Mouse (Mus musculus): ENCODE measurements around the gene Usp31.

The Usp31 gene

GRCm38 (mm10) chr7:121660705-121661104, 46.3 kb downstream of the Usp31 start:
- no peak for DNase-seq (ENCODE audit: extremely low read depth, low read depth, low spot score)

- no peak for DNase-seq (ENCODE audit: extremely low read depth, low read depth, low spot score)
Measured at GRCm38 (mm10) chr7:121658866-121659265, 48.2 kb downstream of the Usp31 start.

- DNase-seq (ENCODE audit: extremely low read depth, low read depth, low spot score): no peak
Measured at GRCm38 (mm10) chr7:121654675-121655074, 52.4 kb downstream of the Usp31 start.

- no peak for DNase-seq (ENCODE audit: extremely low read depth, low read depth, low spot score)
Measured at GRCm38 (mm10) chr7:121652629-121653028, 54.4 kb downstream of the Usp31 start.

DNA sequence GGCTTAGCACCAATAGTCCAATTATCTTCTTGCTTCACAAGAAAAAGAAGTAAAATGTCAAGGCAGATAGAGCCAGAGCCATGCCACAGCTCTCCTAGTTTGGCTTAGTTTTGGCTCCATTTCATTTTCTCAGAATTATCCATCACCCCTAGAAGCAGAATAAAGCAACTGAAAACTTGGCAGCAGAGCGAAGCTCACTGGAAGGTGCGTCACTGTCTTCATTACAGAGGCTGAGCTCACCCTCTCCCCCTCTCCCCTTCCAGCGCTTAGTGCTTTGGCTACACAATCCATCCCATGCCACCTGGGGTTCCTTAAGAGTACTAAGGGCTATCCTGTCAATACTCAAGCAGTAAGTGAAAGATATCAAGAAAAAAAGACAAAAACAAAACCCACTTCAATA, 56.3 kb downstream of the Usp31 start:
- no peak for DNase-seq (ENCODE audit: extremely low read depth, low read depth, low spot score)

DNA sequence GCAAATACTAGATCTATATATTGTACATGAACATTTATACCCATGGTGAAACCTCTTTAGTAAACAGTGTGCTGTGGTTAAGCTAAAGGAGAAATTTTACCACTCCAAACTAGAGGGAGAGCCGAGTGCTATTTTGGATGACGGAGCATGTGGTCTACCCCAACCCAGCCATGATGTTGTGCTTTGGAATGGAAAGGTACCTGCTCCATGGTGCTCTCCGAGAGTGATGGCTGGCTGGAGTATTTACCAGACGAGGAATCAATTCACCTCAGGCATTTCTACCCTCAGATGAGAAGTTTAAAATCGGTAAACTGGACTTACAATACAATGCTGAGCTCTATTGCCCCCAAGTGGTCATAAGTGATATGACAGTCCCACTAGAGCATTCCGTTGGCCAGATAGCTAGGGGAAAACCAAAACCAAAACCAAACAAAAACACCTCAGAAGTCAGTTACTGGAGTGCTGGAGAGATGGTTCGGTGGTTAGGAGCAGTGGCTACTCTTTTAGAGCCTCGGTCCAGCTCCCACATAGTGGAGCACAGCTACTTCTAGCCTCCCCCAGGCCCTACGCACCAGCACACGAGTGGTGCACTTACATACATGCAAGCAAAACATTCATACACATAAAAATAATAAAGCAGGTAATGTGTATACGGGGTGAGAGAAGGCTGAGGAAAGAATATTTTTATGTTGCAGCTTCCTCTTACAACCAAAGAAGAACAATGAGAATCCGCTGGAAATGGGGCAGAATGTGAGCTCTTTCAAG, 65.9 kb downstream of the Usp31 start:
- no peak for DNase-seq (ENCODE audit: extremely low read depth, low read depth, low spot score)

DNA sequence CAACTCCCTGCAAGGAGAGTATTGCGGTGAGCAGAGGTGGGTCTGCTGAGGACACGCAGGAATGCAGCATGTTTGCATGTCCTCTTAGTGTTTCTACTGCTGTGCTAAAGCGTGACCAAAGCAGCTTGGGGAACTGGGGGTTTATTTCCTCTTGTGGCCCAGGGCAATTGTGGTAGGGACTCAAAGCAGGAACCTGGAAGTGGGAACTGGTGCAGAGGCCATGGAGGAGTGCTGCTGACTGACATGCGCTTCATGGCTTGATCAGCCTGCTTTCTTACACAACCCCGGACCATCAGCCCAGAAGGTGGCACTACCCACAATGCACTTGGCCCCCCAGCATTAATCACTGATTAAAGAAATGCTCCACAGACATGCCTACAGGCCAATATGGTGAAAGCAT, 70.3 kb downstream of the Usp31 start:
- DNase-seq (ENCODE audit: extremely low read depth, low read depth, low spot score): no peak

GRCm38 (mm10) chr7:121634236-121634635, 72.8 kb downstream of the Usp31 start:
- no peak for DNase-seq (ENCODE audit: extremely low read depth, low read depth, low spot score)

- DNase-seq (ENCODE audit: extremely low read depth, low read depth, low spot score): no peak
Measured at GRCm38 (mm10) chr7:121622835-121623420, 84.1 kb downstream of the Usp31 start.

DNA sequence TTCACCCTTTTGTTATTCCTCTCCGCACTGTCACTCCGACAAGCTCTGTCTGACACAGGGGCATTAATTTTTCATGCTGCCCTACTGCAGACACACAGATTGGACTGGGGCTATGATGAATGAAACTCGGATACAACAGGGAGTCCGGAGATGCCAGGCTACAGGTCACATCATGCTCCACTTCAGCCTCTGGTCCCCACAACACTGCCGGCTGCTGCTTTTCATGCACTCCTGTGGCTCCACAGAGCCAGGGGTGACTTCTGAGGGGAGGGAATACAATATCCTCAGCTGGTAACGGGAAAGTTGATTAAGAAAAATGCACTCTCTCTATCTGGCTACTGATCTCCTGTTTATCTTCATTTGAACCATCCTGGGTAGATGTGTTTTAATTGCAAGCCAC, 84.6 kb downstream of the Usp31 start:
- DNase-seq (ENCODE audit: extremely low read depth, low read depth, low spot score): no peak

DNA sequence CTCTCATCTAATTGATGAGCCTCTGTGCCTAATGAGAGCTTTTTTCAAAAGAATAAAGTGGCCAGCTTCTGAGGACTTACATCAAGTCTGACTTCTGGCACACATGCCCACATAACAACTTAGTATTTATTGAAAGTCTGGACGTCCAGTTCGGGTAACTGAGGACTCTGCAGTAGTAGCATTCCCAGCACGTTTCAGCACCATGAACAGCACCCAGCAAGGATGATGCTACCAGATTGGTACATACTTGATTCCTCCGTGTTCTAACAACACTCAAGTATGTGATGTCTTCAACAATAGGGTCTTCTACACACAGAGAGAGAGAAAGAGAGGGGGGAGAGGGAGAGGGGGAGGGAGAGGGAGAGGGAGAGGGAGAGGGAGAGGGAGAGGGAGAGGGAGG, 105.4 kb downstream of the Usp31 start:
- DNase-seq (ENCODE audit: extremely low read depth, low read depth, low spot score): no peak

DNA sequence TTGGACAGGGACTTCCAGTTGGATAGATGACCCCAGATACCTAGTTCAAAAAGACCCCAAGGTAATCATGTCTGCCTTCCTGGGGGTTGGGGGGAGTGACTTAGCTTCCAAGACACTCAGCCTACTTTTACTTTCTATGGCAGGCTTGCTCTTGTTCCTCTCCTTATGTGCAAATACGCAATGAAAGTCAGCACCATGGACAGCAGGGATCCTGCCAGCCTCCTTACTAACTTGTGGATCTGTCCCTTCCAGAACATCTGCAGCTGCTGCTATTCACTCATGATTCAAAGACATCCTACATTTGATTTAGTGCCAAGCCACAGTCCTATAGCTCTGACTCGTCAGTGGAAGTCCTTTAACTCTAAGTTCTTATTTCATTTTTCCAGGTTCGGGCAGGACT, 110.7 kb downstream of the Usp31 start:
- DNase-seq (ENCODE audit: extremely low read depth, low read depth, low spot score): no peak

DNA sequence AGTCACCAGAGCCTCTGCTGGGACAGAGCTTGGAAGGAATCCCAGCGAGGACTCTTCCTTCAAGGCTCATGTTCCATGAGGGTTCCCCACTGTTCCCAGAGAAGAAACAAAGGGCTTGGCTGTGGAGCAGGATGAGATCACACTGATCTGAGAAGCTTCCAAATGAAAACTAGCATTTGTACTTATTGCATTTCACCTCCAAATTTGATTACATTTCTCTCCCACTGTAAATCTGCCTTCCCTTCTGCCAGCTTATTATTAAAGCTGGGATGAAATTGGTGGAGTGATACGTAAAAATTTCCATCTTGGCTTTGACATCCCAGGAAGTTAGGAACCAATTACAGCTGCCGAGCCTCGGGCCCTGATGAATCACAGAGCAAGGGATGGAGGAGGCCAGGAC, 111.6 kb downstream of the Usp31 start:
- no peak for DNase-seq (ENCODE audit: extremely low read depth, low read depth, low spot score)

- DNase-seq (ENCODE audit: extremely low read depth, low read depth, low spot score): no peak
Measured at GRCm38 (mm10) chr7:121595085-121595484, 112.0 kb downstream of the Usp31 start.

- no peak for DNase-seq (ENCODE audit: extremely low read depth, low read depth, low spot score)
Measured at GRCm38 (mm10) chr7:121594623-121595022, 112.4 kb downstream of the Usp31 start.
